Mouse (Mus musculus) layer of hippocampus, adult 6 months (tissue): Measurements from ENCODE around the gene Nlrc5. TPM values are rescaled to one million over a fixed set of nuclear protein-coding genes. Genes with fewer than 3 reads are reported as not detected.

Experiments
- long read RNA-seq, 2 experiments: library from polyadenylated mRNA; unstranded; transcript quantifications; one replicate each; pipeline ENCODE4 v2.0.0; 2019 to 2020
- microRNA-seq: library from miRNA; unstranded; fragments of <30 nt; microRNA quantifications from one replicate; pipeline ENCODE4 v1.2.0, GENCODE M21; 2020
- polyA plus RNA-seq: library from polyadenylated mRNA; unstranded; fragments of <200 nt; fragmentation: Nextera tagmentation; gene quantifications from 2 replicates; pipeline ENCODE4 v1.2.3, GENCODE M21; 2021

Nlrc5 gene
- polyA plus RNA-seq: 0.24 and 0.39 TPM in 2 replicates
- long read RNA-seq, experiment 1: 0 reads
- long read RNA-seq, experiment 2, partial matches to known transcripts: 1 of 2 reads
- long read RNA-seq, experiment 2, other reads (novel, unspliced or antisense): 1 of 2 reads

GRCm38 (mm10) chr8:94433981-94434466 lies at the start of gene Nlrc5:
TSS of gene Nlrc5 (plus strand) at chr8:94434356.

DNA sequence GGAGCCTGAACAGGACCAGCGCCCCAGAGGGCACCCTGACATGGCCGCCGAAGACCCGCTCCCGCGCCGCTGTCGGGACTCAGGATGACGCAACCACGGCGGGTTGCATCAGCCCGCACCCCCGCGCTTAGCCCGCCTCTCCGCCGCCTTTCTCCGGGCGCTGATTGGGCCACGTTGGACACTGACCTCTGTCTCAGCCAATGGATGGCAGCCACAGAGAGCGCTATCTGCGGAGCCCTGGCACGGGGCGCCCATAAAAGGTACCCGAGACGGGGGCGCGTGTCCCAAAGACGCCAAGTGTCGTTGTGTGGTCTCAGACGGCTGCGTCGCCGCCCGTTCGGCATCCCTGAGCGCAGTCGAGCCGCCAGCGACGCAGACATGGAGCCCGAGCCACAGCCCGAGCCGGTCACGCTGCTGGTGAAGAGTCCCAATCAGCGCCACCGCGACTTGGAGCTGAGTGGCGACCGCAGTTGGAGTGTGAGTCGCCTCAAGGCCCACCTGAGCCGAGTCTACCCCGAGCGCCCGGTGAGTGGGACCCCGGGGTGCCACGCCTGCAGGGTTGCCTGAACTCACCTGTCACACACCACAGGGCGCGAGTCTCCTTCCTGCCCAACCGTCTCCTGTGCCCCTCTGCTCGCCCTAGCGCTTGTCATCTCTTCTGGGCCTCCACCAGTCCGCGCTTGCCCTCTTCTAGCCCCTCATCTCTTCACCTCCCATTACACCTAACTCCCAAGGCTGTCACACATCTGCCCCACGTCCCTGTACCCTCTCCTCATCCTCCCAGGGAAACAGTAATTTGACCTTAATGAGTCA lies 47.7 kb upstream of the Nlrc5 start, which contains the start of gene Herpud1:
Gene Herpud1, plus strand, starts transcription at position 225 of the 813 bp plus-strand sequence.

DNA sequence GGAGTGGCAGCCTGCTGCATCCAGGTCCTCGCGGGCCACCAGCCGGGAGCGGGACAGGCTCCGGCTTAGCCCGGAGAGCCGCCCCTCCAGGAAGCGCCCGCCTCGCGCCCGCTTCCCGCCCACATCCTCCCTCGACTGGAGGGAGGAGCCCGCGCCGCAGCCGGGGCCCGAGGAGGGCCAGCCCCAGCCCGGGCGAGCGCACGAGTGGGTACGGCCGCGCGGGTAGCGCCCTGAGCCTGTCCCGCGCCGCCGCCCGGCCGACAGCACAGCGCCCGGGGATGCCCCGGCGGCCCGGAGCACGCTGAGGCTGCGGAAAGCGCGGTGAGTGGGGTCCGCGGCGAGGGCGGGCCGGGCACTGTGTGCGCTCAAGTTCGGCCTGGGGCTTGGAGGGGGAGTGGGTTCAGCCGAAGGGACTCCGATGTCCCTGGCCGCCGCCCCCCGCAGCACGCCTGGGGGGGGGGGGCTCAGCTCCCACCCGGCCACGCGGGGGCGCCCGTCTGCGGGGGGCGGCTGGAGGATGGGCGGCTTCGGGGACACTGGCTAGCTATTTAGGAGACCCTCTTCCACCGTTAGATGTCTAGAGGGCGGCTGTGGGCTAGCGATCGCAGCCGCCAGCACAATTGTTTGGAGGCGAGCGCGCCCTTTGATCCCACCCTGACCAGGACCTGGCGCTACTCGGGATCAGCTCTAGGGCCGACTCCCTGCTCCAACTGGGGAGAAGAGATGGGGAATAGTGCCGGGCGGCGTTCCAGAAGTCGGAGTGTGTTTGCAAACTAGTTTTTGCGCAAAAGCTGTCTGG lies 98.9 kb downstream of the Nlrc5 start, which contains the start of gene Cpne2:
Gene Cpne2, plus strand, starts transcription at position 118 of the 799 bp plus-strand sequence.

Small RNA genes lying within 50 kb of the gene (microRNA-seq; reads per million reads assigned to microRNA genes)
- not detected for gene Mir7072

Other genes with a start within 250 kb of the Nlrc5 start
- 9.1 and 9.7 TPM in 2 replicates for gene Nup93, start 219.8 kb upstream of the Nlrc5 start, polyA plus RNA-seq
- not detected in 2 replicates for gene Slc12a3, start 105.2 kb upstream of the Nlrc5 start, polyA plus RNA-seq
- 72.5 and 78.7 TPM in 2 replicates for gene Herpud1, start 47.9 kb upstream of the Nlrc5 start, polyA plus RNA-seq
- gene Cpne2, start 98.6 kb downstream of the Nlrc5 start, polyA plus RNA-seq: 33.3 and 40.4 TPM in 2 replicates
- 15.5 and 16.0 TPM in 2 replicates for gene Rspry1, start 167.6 kb downstream of the Nlrc5 start, polyA plus RNA-seq
- 25.2 and 27.1 TPM in 2 replicates for gene Fam192a, start 167.6 kb downstream of the Nlrc5 start, polyA plus RNA-seq
- gene Arl2bp, start 232.2 kb downstream of the Nlrc5 start, polyA plus RNA-seq: 23.3 and 35.6 TPM in 2 replicates